Mouse (Mus musculus): ENCODE measurements around the gene Luzp1. TPM values are rescaled to one million over a fixed set of nuclear protein-coding genes. Genes with fewer than 3 reads are reported as not detected.

The Luzp1 gene
- total RNA-seq, 2 experiments from 2014 or later: 4.1 to 6.2 TPM

GRCm38 (mm10) chr4:136461761-136462085 lies 7.8 kb upstream of the Luzp1 start:
- ATAC-seq (replicated peaks; ENCODE audit: poor library complexity, severe bottlenecking): no peak

- ATAC-seq (replicated peaks; ENCODE audit: poor library complexity, severe bottlenecking): peak; percentile 73
Observed at GRCm38 (mm10) chr4:136462086-136462838, 7.3 kb upstream of the Luzp1 start, which contains the start of gene 6030445D17Rik. Gene 6030445D17Rik (plus strand): TSS chr4:136462250.

- ATAC-seq (replicated peaks; ENCODE audit: poor library complexity, severe bottlenecking): peak; percentile 29; the same call in 1 of the 2 replicates
Observed at GRCm38 (mm10) chr4:136462839-136463178, 6.8 kb upstream of the Luzp1 start.

GRCm38 (mm10) chr4:136463436-136463835 lies 6.1 kb upstream of the Luzp1 start:
- ATAC-seq (replicated peaks; ENCODE audit: poor library complexity, severe bottlenecking): no peak

GRCm38 (mm10) chr4:136466226-136466625 lies 3.3 kb upstream of the Luzp1 start:
- ATAC-seq (replicated peaks; ENCODE audit: poor library complexity, severe bottlenecking): no peak

- peak; percentile 89 for ATAC-seq (replicated peaks; ENCODE audit: poor library complexity, severe bottlenecking)
Observed at GRCm38 (mm10) chr4:136468553-136469327, 821 bp upstream of the Luzp1 start.

- ATAC-seq (replicated peaks; ENCODE audit: poor library complexity, severe bottlenecking): peak; percentile 10; the same call in 1 of the 2 replicates
Observed at GRCm38 (mm10) chr4:136469941-136470346, 383 bp downstream of the Luzp1 start.

- peak; percentile 64 for ATAC-seq (replicated peaks; ENCODE audit: poor library complexity, severe bottlenecking)
Observed at GRCm38 (mm10) chr4:136470347-136471071, 948 bp downstream of the Luzp1 start.

GRCm38 (mm10) chr4:136476692-136477091 lies 7.1 kb downstream of the Luzp1 start:
- ATAC-seq (replicated peaks; ENCODE audit: poor library complexity, severe bottlenecking): no peak

GRCm38 (mm10) chr4:136486549-136486948 lies 17.0 kb downstream of the Luzp1 start:
- no peak for ATAC-seq (replicated peaks; ENCODE audit: poor library complexity, severe bottlenecking)

GRCm38 (mm10) chr4:136495993-136496392 lies 26.4 kb downstream of the Luzp1 start:
- no peak for ATAC-seq (replicated peaks; ENCODE audit: poor library complexity, severe bottlenecking)

- ATAC-seq (replicated peaks; ENCODE audit: poor library complexity, severe bottlenecking): peak; percentile 99
Observed at GRCm38 (mm10) chr4:136505426-136506215, 36.1 kb downstream of the Luzp1 start.

- peak; percentile 54; the same call in 1 of the 2 replicates for ATAC-seq (replicated peaks; ENCODE audit: poor library complexity, severe bottlenecking)
Observed at GRCm38 (mm10) chr4:136509857-136510256, 40.3 kb downstream of the Luzp1 start.

- ATAC-seq (replicated peaks; ENCODE audit: poor library complexity, severe bottlenecking): 0 out of 2 replicates have a peak, but pooled peaks have one; percentile 22
Observed at GRCm38 (mm10) chr4:136511708-136512107, 42.1 kb downstream of the Luzp1 start.

- ATAC-seq (replicated peaks; ENCODE audit: poor library complexity, severe bottlenecking): no peak
Observed at GRCm38 (mm10) chr4:136512905-136513304, 43.3 kb downstream of the Luzp1 start.

GRCm38 (mm10) chr4:136518141-136518540 lies 48.6 kb downstream of the Luzp1 start:
- no peak for ATAC-seq (replicated peaks; ENCODE audit: poor library complexity, severe bottlenecking)

- ATAC-seq (replicated peaks; ENCODE audit: poor library complexity, severe bottlenecking): peak; percentile 66
Observed at GRCm38 (mm10) chr4:136518576-136518975, 49.0 kb downstream of the Luzp1 start.

- ATAC-seq (replicated peaks; ENCODE audit: poor library complexity, severe bottlenecking): peak; percentile 53
Observed at GRCm38 (mm10) chr4:136519866-136520265, 50.3 kb downstream of the Luzp1 start.

- no peak for ATAC-seq (replicated peaks; ENCODE audit: poor library complexity, severe bottlenecking)
Observed at GRCm38 (mm10) chr4:136521898-136522297, 52.3 kb downstream of the Luzp1 start.

GRCm38 (mm10) chr4:136524309-136524708 lies 54.7 kb downstream of the Luzp1 start:
- ATAC-seq (replicated peaks; ENCODE audit: poor library complexity, severe bottlenecking): no peak

Measured in granulocyte monocyte progenitor cell, adult 5-6 weeks (primary cell).